Mouse (Mus musculus) erythroblast, adult 5-6 weeks (primary cell): ENCODE data around the gene Gpr150. TPM values are rescaled to one million over a fixed set of nuclear protein-coding genes. Genes with fewer than 3 reads are reported as not detected.

Source experiments
- ATAC-seq: replicated peaks from 2 replicates; pipeline ENCODE4 v1.8.0; 2016; ENCODE audit warnings: moderate number of reproducible peaks, mild to moderate bottlenecking, moderate TSS enrichment, inconsistent platforms; ENCODE audit not compliant: poor library complexity, low FRiP score, severe bottlenecking
- total RNA-seq, 2 experiments: library from RNA; stranded (forward) in 1 of 2; stranded (reverse) in 1 of 2; fragments of 150-400 nt in 1 of 2; fragments of 200-764, 138-1000 nt in 1 of 2; gene quantifications; 2 replicates each; pipeline versions ENCODE4 v1.2.3 to v1.2.4; 2015 to 2017; ENCODE audit warnings: low replicate concordance in 2 of 2

Gpr150 gene
- total RNA-seq (2015; ENCODE audit: low replicate concordance) (not detected in 2 replicates), total RNA-seq (2017; ENCODE audit: low replicate concordance) (0.28 TPM in 1 of 2 replicates, not detected in the other)

GRCm38 (mm10) chr13:76056896-76057266 lies at the start of gene Gpr150:
Gpr150 (minus strand) TSS chr13:76056996.
- ATAC-seq, result no peak

DNA sequence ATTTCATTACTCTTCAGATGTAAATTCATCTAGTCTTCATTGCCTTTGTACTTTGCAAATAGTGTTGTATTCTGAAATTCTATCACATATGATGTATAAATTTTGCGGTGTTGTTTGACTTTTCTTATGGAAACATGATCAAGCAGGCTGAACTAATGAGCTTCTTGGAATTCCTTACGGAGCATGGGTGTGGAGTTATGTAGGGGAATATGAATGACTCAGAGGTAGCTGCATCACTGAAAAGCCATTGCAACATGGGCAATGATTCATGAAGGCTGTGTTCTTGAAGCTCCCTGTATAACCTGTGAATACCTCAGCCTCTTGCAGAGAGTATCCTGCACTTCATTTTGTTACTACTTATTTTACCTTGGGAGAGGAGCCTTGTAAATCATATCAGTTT lies 45.2 kb upstream of the Gpr150 start:
- ATAC-seq, result no peak

DNA sequence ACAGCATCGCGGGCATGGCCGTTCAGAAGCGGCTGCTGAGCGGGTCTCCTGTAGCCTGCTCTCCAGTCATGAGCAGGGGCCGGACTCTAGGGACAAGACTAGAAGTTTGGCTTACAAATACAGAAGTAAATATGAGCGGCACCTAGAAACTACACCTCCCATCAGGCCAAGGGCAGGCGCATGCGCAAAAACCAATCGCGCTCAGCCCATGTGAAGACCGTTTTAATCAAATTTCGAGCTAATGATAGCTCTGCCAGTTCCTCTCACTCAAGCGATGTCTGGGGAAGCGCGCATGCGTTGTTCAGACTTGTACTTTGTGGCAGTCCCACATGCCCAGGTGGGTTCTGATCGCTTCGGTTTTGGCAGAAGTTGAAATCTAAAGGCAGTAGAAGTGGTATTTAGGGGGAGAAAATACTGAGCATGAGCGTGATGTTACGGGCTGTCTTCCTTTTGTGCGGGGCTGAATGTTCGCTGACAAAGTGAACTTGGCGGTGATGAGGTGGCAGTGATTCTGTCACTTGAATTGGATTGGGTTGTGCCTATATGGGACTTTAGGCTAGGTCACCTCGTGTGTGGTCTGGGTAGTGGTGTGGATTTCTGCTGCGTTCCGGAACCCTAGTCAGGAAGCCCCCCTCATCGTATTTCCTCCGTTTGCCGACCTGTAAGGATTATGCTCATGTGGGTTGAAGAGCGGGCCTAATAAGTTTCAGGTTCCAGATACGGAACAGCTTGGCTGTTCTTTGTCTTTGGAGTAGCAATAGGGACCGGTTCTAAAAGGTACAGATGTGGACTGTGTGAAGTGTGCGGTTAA lies 41.9 kb upstream of the Gpr150 start, which contains the start of the genes Arsk and Ttc37:
TSS of gene Arsk (minus strand) at position 168 of the 811 bp plus-strand sequence.
TSS of gene Ttc37 (plus strand) at position 242 of the 811 bp plus-strand sequence.
- ATAC-seq, result peak; percentile 94

- peak; percentile 77 for ATAC-seq
These were observed 41.3 kb upstream of the Gpr150 start for GRCm38 (mm10) chr13:76098116-76098492.

- ATAC-seq, result no peak
These were observed 17.5 kb upstream of the Gpr150 start for GRCm38 (mm10) chr13:76074323-76074722.

DNA sequence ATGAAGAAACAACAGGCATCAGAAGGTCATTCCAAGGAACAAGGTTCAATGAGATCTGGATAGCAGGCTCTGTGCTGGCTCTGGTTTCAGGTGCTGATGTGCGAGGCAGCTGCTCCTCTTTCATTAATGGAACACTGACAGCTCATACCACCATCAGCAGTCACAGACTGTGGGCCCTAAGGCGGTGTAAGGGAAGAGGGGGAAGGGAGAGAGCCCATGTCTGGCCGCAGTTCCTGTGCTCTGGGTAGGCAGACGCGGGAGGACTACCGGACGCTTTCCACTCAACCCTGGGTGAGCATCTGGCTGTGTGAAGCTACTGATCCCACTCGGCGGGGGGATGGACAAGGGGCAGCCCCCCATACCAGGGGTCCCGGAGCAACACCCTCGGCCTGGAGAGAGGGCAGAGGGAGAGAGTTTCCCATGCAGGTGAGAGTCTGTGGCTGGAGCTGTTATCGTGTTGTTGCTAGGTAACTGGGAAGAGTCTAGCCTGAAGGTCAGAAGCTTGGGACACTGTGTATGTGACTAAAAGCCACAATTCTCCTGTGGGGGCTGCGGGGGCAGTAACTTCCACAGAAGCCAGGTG lies 7.7 kb upstream of the Gpr150 start:
- ATAC-seq, result no peak

GRCm38 (mm10) chr13:76063548-76063947 lies 6.8 kb upstream of the Gpr150 start:
- no peak for ATAC-seq

DNA sequence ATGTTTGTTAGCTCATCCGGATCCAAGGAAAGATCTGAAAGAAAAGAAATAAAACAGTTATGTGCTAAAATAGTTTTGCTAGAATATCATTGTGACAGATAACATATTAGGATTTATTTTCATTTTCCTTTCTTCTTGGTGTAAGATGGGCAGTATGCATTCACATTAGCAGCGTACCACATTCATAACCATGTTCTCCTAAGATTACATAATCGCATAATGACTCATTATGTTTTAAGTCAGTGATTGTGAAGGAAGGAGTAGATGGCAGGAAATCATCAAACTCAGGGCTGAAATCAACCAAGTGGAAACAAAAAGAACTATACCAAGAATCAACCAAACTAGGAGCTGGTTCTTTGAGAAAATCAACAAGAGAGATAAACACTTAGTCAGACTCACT lies 5.8 kb upstream of the Gpr150 start:
- ATAC-seq, result no peak

- ATAC-seq, result no peak
These were observed 5.3 kb upstream of the Gpr150 start for GRCm38 (mm10) chr13:76062126-76062525.

- no peak for ATAC-seq
These were observed 2.8 kb upstream of the Gpr150 start for GRCm38 (mm10) chr13:76059591-76059990.

GRCm38 (mm10) chr13:76057267-76058069 lies 672 bp upstream of the Gpr150 start:
- ATAC-seq, result no peak

- ATAC-seq, result peak; percentile 84
These were observed 503 bp downstream of the Gpr150 start for GRCm38 (mm10) chr13:76056261-76056724.

- ATAC-seq, result peak; percentile 72
These were observed 1.2 kb downstream of the Gpr150 start for GRCm38 (mm10) chr13:76055391-76056232.

- no peak for ATAC-seq
These were observed 11.8 kb downstream of the Gpr150 start for GRCm38 (mm10) chr13:76044971-76045370.

DNA sequence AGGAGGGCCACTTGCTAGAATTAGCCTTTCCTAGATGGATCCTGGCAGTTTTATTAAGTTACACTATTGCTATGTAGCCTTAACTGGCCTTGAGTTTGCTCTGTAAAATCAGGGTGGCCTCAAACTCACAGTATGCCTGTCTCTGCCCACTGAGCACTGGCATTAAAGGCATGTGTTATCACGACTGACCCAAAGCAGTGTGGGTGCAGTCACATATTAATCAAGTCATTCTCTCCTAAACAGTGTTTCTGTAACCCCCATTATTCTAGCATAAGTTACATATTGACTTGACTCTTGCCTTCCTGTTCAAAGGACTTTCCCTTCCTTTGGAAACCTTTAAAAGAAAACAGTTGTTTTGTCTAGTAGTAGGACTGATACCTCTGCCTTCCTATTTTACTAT lies 14.3 kb downstream of the Gpr150 start:
- no peak for ATAC-seq

GRCm38 (mm10) chr13:76024588-76024987 lies 32.2 kb downstream of the Gpr150 start:
- ATAC-seq, result no peak

DNA sequence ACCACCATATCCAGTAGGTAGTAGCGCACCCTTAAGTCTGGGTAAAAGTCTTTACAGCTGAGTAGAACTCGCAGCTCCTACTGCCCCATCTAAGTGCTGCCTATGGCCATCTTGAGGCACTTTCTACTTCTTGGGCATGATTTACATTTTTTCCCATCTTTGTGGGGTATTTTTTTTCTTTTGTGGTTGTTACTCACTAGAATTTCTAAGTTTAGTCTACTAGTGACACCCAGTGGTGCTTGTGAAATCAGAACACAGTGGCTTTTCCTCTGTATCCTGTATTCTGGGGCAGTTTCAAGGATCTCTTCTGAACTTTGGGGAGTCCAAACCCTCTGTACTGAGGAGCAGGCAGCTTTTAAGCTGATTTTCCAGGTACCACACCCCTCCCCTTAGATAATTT lies 35.0 kb downstream of the Gpr150 start:
- ATAC-seq, result no peak

GRCm38 (mm10) chr13:76018844-76019400 lies 37.9 kb downstream of the Gpr150 start:
- 0 out of 2 replicates have a peak, but pooled peaks have one; percentile 14 for ATAC-seq
